Mouse (Mus musculus) ES-E14 (cell line): ENCODE results near the gene Tm9sf1. TPM values are rescaled to one million over a fixed set of nuclear protein-coding genes. Genes with fewer than 3 reads are reported as not detected.

Experiments
- DNase-seq: peaks from one replicate; pipeline ENCODE4 v3.0.0-alpha.2; 2013; ENCODE audit warnings: low read depth, low spot score
- H3K27ac ChIP-seq: 2 replicates; pipeline ENCODE4 v1.5.1; 2012; ENCODE audit warnings: low read depth, mild to moderate bottlenecking, low read length, moderate library complexity, mixed read lengths; ENCODE audit not compliant: poor library complexity, insufficient read depth, severe bottlenecking
- H3K36me3 ChIP-seq: 2 replicates; pipeline ENCODE4 v1.6.1; 2012; ENCODE audit warnings: mild to moderate bottlenecking, low read length, moderate library complexity, mixed read lengths; ENCODE audit not compliant: control insufficient read depth, poor library complexity, insufficient read depth, severe bottlenecking
- H3K4me1 ChIP-seq, 2 experiments: fragments of 150-350 bp in 1 of 2; sonication (generic) in 1 of 2; 2 replicates each; pipeline ENCODE4 v1.6.1; 2012; ENCODE audit warnings: low read length in 2 of 2, mild to moderate bottlenecking in 1 of 2, mixed read lengths in 1 of 2; ENCODE audit not compliant: control insufficient read depth in 2 of 2, insufficient read depth in 2 of 2, poor library complexity in 1 of 2
- H3K4me3 ChIP-seq, 2 experiments: fragments of 150-350 bp in 1 of 2; sonication (generic) in 1 of 2; 2 replicates each; pipeline ENCODE4 v1.5.1; 2012; ENCODE audit warnings: low read length in 2 of 2, low read depth in 1 of 2, mild to moderate bottlenecking in 1 of 2, mixed read lengths in 1 of 2; ENCODE audit not compliant: insufficient read depth in 1 of 2, poor library complexity in 1 of 2, severe bottlenecking in 1 of 2
- H3K9ac ChIP-seq: 2 replicates; pipeline ENCODE4 v1.6.1; 2012; ENCODE audit warnings: low read depth, mild to moderate bottlenecking, low read length, mixed read lengths; ENCODE audit not compliant: poor library complexity, insufficient read depth, severe bottlenecking
- H3K9me3 ChIP-seq: fragments of 150-350 bp; sonication (generic); 2 replicates; pipeline ENCODE4 v1.6.1; 2012; ENCODE audit warnings: low read depth, mild to moderate bottlenecking, low read length; ENCODE audit not compliant: control insufficient read depth, insufficient read depth
- CHD2 ChIP-seq: IDR thresholded peaks from 2 replicates; pipeline ENCODE4 v1.6.1; 2014; ENCODE audit warnings: mild to moderate bottlenecking, low read depth, low read length, inconsistent platforms
- HCFC1 ChIP-seq: IDR thresholded peaks from 2 replicates; pipeline ENCODE4 v1.6.1; 2012; ENCODE audit warnings: low read length, inconsistent platforms, borderline replicate concordance; ENCODE audit not compliant: insufficient read depth
- MAFK ChIP-seq: IDR thresholded peaks from 2 replicates; pipeline ENCODE4 v1.6.1; 2014; ENCODE audit warnings: mild to moderate bottlenecking, low read depth, low read length, inconsistent platforms; ENCODE audit not compliant: insufficient read depth
- ZC3H11A ChIP-seq: IDR thresholded peaks from 2 replicates; pipeline ENCODE4 v1.6.1; 2012; ENCODE audit warnings: low read depth, mild to moderate bottlenecking, inconsistent platforms, low read length, borderline replicate concordance
- ZNF384 ChIP-seq: IDR thresholded peaks from 2 replicates; pipeline ENCODE4 v1.6.1; 2012; ENCODE audit warnings: low read depth, low read length, inconsistent platforms
- in situ Hi-C, 2 experiments: fragments of 600-800 bp; cut with MboI; formaldehyde crosslinking; loops; one replicate each; pipeline ENCODE4 v1.15.1; 2025; ENCODE audit warnings: low sequenced_read_pairs in 2 of 2, inconsistent platforms in 1 of 2; ENCODE audit not compliant: unreplicated experiment in 2 of 2
- total RNA-seq: library from RNA; depleted of rRNA; stranded (reverse); fragments of 300-350 nt; gene quantifications from 2 replicates; pipeline ENCODE4 v1.2.3, GENCODE M21; 2012

Tm9sf1 gene
- total RNA-seq, 1 experiment: 41.1 TPM

GRCm38 (mm10) chr14:55677615-55678014 lies 34.0 kb upstream of the Tm9sf1 start:
- H3K36me3 ChIP-seq: peaks cover 24% of the 10 kb centered on the region
- H3K4me1 ChIP-seq: peaks cover 0 to 4% of the 10 kb centered on the region in 2 experiments; a peak in 2 of 4 replicates
- TF ChIP-seq MAFK (no peak), ZC3H11A (no peak), ZNF384 (no peak), CHD2 (no peak), HCFC1 (no peak)
- no peaks in the 10 kb centered on the region for H3K9me3 ChIP-seq
- H3K27ac ChIP-seq: no peak overlapping the region
- H3K4me3 ChIP-seq: no peak overlapping the region
- no peak overlapping the region for H3K9ac ChIP-seq
- in situ Hi-C loops: no loop called here
- DNase-seq: no peak

GRCm38 (mm10) chr14:55672741-55673060 lies 29.1 kb upstream of the Tm9sf1 start:
- no peaks in the 10 kb centered on the region for H3K9me3 ChIP-seq
- TF ChIP-seq CHD2: no peak
- no peak for TF ChIP-seq ZNF384
- TF ChIP-seq MAFK: no peak
- TF ChIP-seq HCFC1: no peak
- no peak for TF ChIP-seq ZC3H11A
- DNase-seq: no peak
- peak overlapping the region; percentile 36; the same call in 1 of the 2 replicates for H3K27ac ChIP-seq
- H3K36me3 ChIP-seq: peaks cover 7% of the 10 kb centered on the region
- H3K4me1 ChIP-seq: peaks cover 0 to 4% of the 10 kb centered on the region in 2 experiments; a peak in 1 of 4 replicates
- peak overlapping the region; percentile 62; the same call in 1 of the 2 replicates for H3K9ac ChIP-seq
- peak overlapping the region; percentile 84 to 89 for H3K4me3 ChIP-seq
- in situ Hi-C loops: no loop called here

- TF ChIP-seq ZNF384 (no peak), ZC3H11A (no peak), CHD2 (peak; percentile 64), MAFK (0 out of 2 replicates have a peak, but pooled peaks have one; percentile 25), HCFC1 (peak; percentile 100)
- in situ Hi-C loops: no loop called here
Observed at GRCm38 (mm10) chr14:55671833-55672740, 28.5 kb upstream of the Tm9sf1 start, which contains the start of the genes Gmpr2 and Nedd8. TSS of gene Gmpr2 (plus strand) at chr14:55671941. TSS of gene Nedd8 (minus strand) at chr14:55672124.

GRCm38 (mm10) chr14:55671486-55671832 lies 27.9 kb upstream of the Tm9sf1 start:
- TF ChIP-seq ZC3H11A (no peak), CHD2 (no peak), HCFC1 (no peak), ZNF384 (no peak), MAFK (no peak)
- peak; percentile 21 for DNase-seq
- peaks cover 0 to 4% of the 10 kb centered on the region in 2 experiments; a peak in 1 of 4 replicates for H3K4me1 ChIP-seq
- in situ Hi-C loops: no loop called here
- peak overlapping the region; percentile 93 for H3K9ac ChIP-seq
- peaks cover 2% of the 10 kb centered on the region; the same call in 1 of the 2 replicates for H3K36me3 ChIP-seq
- no peaks in the 10 kb centered on the region for H3K9me3 ChIP-seq
- peak overlapping the region; percentile 89 for H3K27ac ChIP-seq
- peak overlapping the region; percentile 84 to 89 for H3K4me3 ChIP-seq

More at GRCm38 (mm10) chr14:55671833-55672740, 28.5 kb upstream of the Tm9sf1 start, which contains the start of the genes Gmpr2 and Nedd8:
- Histone ChIP-seq H3K27ac (peak within 1 kb of the TSS; percentile 89), H3K4me3 (peak within 1 kb of the TSS; percentile 84 to 89), H3K36me3 (peaks cover 6% of the 10 kb centered on the region), H3K4me1 (peaks cover 0 to 4% of the 10 kb centered on the region in 2 experiments; a peak in 1 of 4 replicates), H3K9me3 (no peaks in the 10 kb centered on the region), H3K9ac (peak within 1 kb of the TSS; percentile 93)
- peak; percentile 97 for DNase-seq
